Mouse (Mus musculus) C2C12 (cell line): ENCODE measurements around the gene Rbfox2.

Experiments
- CTCF ChIP-seq: IDR thresholded peaks from one replicate; pipeline ENCODE4 v1.5.1; 2011; ENCODE audit not compliant: control insufficient read depth, insufficient read depth, insufficient read length
- MYOD1 ChIP-seq: IDR thresholded peaks from one replicate; pipeline ENCODE4 v1.6.1; 2011; ENCODE audit warnings: low read depth; ENCODE audit not compliant: control insufficient read depth, insufficient read length
- MYOG ChIP-seq: IDR thresholded peaks from one replicate; pipeline ENCODE4 v1.6.1; 2011; ENCODE audit not compliant: control insufficient read depth, insufficient read length; ENCODE audit errors: extremely low read depth

GRCm38 (mm10) chr15:77343527-77344091, 36.8 kb upstream of the Rbfox2 start:
- TF ChIP-seq CTCF (peak; percentile 94), MYOG (no peak), MYOD1 (no peak)
